Mouse (Mus musculus) hindlimb bud, embryonic 11.5 days (tissue): ENCODE results near the gene Igf1r.

Experiments used
- DNase-seq: peaks from one replicate; pipeline ENCODE4 v3.0.0-alpha.2; 2012; ENCODE audit warnings: low read depth, low spot score; ENCODE audit errors: extremely low spot score

Gene Igf1r

GRCm38 (mm10) chr7:68221677-68222230 lies 269.1 kb downstream of the Igf1r start:
- no peak for DNase-seq

- no peak for DNase-seq
Observed at GRCm38 (mm10) chr7:68223356-68223808, 270.8 kb downstream of the Igf1r start.

DNA sequence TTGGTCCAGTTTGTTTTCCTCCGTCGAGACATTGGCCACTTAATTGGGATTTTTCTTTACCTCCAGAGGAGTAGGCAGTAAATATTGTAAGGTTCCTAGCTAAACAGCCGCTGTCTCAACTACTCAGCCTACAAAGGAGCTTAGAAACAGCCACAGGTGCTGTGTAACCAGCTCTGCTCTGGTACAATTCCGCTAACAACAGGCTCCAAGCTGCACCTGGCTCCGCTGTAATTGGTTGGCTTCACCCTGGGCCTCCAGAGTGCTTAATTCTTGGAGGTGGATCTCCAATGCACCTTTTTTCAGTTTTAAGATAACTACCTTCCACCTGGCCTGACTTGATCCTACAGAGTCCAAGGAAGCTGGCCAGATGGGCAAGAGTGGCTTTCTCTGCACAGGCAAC lies 271.4 kb downstream of the Igf1r start:
- DNase-seq, result no peak

- DNase-seq, result no peak
Observed at GRCm38 (mm10) chr7:68225427-68226054, 272.9 kb downstream of the Igf1r start.

- DNase-seq, result no peak
Observed at GRCm38 (mm10) chr7:68227021-68227420, 274.4 kb downstream of the Igf1r start.

DNA sequence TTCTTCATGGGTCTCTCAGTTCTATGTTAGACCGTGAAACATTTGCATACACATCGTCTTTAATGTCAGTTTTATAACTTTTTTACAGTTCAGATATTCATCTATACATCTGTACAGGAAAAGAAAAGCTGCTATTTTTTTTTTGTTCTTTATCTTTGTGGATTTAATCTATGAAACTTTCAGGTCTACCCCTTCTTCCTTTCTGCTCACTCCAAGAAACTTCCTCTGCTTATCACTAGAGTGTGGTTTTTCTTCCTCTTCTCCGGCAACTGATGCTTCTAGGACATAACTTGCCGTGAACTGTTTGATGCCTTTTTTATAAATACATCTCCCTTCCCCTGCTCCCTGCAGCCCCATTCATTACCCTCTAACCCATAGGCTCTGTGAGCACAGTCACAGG lies 275.0 kb downstream of the Igf1r start:
- no peak for DNase-seq

DNA sequence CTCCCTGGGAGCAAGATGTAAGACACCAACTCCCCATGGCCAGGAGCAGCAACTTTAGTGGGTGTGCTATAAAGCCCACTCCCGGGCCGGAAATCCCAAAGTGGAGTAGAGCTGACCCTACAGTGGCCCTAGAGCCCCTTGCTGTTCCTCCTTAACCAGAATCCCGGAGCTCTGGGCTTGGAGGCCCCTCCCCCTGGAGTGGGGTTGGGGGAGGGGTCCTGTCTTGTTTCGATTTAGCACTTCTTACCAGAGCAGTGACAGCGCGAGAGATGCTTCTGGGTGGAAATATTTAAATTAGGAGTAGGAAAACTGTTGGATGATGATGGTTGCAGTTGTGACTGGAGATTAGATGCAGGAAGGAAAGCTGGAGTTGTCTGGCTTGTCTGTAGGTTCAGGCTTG lies 275.9 kb downstream of the Igf1r start:
- DNase-seq, result no peak

- DNase-seq, result no peak
Observed at GRCm38 (mm10) chr7:68230831-68231230, 278.2 kb downstream of the Igf1r start.

DNA sequence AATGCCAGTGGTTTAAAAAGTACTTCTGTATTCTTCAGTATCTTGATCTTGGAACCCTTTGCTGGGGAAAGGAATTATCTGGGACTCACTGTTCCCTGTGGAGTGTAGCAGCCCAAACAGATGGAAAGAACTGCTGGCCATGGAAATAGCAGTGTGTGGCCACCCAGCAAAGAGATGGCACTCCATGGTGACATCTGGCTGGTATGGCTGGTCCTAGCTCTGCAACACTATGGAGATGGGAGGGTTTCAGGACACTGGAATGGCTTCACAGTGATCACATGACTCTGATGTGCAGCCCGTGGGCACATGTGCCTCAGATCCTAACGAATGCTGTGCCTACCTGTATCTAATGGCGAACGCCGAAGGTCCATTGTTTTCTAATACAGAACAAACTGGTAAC lies 279.9 kb downstream of the Igf1r start:
- DNase-seq, result no peak

DNA sequence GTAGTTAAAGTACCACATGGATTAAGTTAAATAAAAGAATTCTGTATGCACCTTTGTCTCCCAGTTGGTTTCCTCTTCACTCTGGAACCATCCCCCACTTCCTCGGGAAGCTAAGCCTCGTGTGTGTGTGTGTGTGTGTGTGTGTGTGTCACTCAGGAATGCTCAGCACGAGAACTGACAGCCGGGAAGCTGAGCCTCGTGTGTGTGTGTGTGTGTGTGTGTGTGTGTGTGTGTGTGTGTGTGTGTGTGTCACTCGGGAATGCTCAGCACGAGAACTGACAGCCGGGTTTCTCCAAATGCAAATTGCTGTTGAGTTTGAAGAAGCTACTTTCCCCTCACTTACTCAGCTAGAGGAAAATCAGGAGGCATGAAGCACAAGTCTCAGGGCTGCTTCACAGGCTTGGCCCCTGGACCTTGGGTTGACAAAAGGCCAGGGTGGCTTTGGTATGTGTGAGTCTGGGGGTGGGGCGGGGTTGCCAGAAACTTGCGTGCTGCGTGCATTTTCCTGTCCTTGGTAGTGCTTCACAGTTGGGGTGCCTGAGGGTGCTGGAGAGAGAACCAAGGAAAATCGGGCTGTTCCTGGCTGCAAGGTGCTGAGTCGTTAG lies 281.1 kb downstream of the Igf1r start:
- DNase-seq, result no peak

GRCm38 (mm10) chr7:68236817-68237216 lies 284.2 kb downstream of the Igf1r start:
- no peak for DNase-seq

DNA sequence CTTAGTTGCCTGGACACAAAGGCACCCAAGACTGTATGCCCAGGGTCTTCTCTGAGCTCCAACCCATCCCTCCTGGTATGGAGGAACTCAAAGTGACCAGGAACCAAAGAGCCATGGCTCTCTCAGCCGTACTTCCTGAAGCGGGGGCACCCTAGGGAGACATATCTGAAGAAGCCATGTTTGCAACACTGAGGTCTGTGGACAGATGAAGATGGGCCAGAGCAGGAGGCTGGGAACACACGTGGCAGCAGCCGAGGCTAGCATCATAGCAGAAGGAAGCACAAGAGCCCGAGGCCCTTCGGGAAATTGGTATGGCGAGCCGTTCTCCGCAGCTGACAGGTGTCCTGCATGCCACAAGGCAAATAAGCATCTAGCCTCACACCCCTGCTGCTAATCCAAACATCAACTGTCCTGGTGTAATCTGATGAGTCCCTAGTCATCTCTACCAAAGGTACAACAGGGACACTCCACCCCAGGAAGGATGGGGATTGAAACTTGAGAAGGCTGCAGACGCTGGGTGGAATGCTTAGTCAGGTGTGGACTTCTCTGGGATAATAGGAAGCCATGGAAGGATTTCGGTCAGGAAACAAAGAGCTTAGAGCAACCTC lies 286.7 kb downstream of the Igf1r start:
- DNase-seq, result no peak

DNA sequence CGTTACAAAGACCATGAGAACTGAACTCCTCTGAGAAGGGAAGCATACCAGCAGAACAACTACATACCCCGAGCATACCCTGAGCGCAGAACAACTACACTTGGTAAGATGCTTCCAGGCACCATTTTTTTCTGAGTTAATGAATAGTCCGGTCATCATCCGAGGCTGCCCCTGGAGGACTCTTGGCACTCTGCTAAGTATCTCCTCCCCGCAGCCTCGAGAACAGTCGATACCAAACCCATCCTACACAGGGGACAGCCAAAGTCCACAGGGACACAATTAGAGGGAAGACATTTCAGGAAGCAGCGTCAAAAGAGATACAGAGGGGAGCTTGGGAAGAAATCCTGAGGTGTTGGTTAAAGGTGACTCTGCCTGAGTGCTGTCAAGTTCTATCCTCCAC lies 288.6 kb downstream of the Igf1r start:
- DNase-seq, result no peak

- DNase-seq, result no peak
Observed at GRCm38 (mm10) chr7:68245681-68246080, 293.1 kb downstream of the Igf1r start.

DNA sequence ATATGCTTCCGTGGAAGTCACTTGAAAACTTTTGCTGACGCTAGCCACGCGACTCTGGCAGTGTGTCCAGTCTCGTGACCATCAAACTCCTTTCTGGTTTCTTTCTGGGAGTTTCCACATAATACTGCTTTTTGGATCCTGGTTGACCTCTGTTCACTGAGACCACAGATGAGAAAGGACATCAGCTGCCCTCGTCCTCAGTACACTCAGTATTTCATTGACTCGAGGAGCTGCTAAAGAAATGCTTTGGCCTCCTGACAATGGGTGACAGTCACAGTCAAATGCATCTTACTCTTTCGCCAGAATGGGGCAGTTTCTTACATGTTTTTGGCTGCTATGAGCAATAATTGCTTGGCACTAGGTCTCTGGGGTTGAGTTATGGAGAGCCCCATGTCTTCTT lies 293.6 kb downstream of the Igf1r start:
- DNase-seq, result no peak

- DNase-seq, result no peak
Observed at GRCm38 (mm10) chr7:68250411-68250810, 297.8 kb downstream of the Igf1r start.

GRCm38 (mm10) chr7:68250902-68251301 lies 298.3 kb downstream of the Igf1r start:
- DNase-seq, result no peak

- no peak for DNase-seq
Observed at GRCm38 (mm10) chr7:68257767-68258166, 305.1 kb downstream of the Igf1r start.

- DNase-seq, result no peak
Observed at GRCm38 (mm10) chr7:68258326-68259150, 305.9 kb downstream of the Igf1r start.

DNA sequence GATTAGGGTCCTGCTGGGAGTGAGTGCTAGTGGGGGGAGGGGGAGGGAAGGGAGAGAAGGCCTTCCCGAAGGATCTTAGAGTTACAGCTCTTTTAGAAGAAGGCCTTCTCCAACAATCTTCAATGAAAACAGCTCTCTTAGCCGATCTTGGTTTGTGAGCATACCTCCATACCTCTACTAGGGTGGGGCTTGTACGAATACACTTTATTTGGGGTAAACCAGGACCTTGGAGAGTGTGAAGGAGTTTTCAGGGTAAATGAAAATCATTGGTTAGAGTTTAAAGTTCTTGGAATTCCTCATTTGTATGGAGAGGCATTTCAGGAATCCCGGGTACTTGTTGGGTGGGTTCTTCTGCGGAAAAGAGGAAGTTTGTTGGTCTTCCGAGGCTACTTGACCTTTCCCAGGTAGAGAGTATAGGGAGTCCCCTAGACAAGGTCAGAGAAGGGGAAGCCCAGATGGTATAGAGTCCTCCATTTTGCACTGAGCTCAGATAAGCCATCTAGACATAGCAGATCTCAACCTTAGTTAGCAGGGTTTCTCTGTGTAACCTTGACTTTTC lies 307.0 kb downstream of the Igf1r start:
- DNase-seq, result no peak

DNA sequence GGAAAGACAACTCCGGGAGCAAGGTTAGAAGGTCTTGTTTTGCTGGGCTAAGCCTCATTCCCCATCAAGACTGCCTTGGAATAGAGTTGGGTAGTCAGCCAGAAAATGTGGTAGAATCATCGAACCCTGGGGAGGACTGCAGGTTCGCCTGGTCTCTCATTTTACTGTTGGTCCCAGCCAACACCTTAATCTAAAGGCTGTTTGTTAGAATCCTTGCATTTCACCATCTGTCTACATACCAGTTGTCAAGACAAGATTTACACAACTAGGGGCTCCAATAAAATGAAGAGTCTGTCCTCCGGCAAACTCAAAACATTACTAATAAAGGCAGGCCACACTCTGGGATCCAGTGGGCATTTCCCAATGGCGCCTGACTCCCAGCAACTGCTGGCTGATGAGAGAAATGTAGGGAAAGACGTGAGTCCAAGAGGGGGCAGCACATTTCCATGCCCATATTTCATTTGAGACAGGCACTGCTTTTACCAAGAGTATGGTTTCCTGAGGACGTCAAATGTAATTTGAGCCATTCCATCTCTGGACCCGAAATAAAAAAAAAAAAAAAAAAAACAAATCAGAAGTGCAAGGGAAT lies 310.1 kb downstream of the Igf1r start:
- no peak for DNase-seq
